Mouse (Mus musculus) bone marrow macrophage, adult 2 months (primary cell): ENCODE measurements around the gene BC025920.

Experiments used
- CTCF ChIP-seq: IDR thresholded peaks from 2 replicates; pipeline ENCODE4 v1.5.1; 2012; ENCODE audit warnings: low read depth, mild to moderate bottlenecking, low read length, moderate library complexity
- POLR2A ChIP-seq: IDR thresholded peaks from 2 replicates; pipeline ENCODE4 v1.6.1; 2012; ENCODE audit warnings: mild to moderate bottlenecking, low read depth, low read length, borderline replicate concordance

- TF ChIP-seq CTCF (no peak), POLR2A (no peak)
These were observed 6.7 kb downstream of the BC025920 start for GRCm38 (mm10) chr10:81612779-81613178.
